Mouse (Mus musculus): Measurements from ENCODE around the gene Zfp286.

GRCm38 (mm10) chr11:62820661-62821437 lies 31.6 kb upstream of the Zfp286 start:
- TF ChIP-seq CTCF (IDR thresholded peaks at IDR 0.05; ENCODE audit: extremely low read depth, insufficient read depth, low read length) (no peak), POLR2A (IDR thresholded peaks at IDR 0.05; ENCODE audit: extremely low read depth, insufficient read depth, low read length) (no peak)
